Comparison of ENCODE assay signal across 22 mouse cellular contexts in genomic region chr13:41807815-41808214, GRCm38 (mm10). TPM values are rescaled to one million over a fixed set of nuclear protein-coding genes. Genes with fewer than 3 reads are reported as not detected.
DNase-seq lines count a peak whose midpoint lies in the region; ATAC-seq and TF ChIP-seq lines count a peak whose summit lies in the region.
"Had no signal": no experiment of that assay in that cellular context is flagged by ENCODE, and none has a peak within 500 bp of the region (broad histone marks: within the 10 kb centered on the region; RNA-seq: fewer than 3 reads in every experiment).

No protein-coding gene starts in this region.

- no peak overlapping the region for H3K9ac ChIP-seq in embryonic facial prominence, embryonic 14.5 days (ENCODE audit: low read depth, low read length)
- H3K9ac ChIP-seq in forebrain, postnatal 0 days = no peak overlapping the region
- H3K9ac ChIP-seq: heart, embryonic 15.5 days had no signal

- peak overlapping the region; percentile 78 for H3K27ac ChIP-seq in layer of hippocampus, adult 2 months
- H3K27ac ChIP-seq in embryonic facial prominence, embryonic 14.5 days (replicated peaks; ENCODE audit: low read depth, low read length) = peak overlapping the region; percentile 31; the same call in 1 of the 2 replicates
- H3K27ac ChIP-seq in forebrain, postnatal 0 days (ENCODE audit: low read depth, low read length) = peak overlapping the region; percentile 62; the same call in 1 of the 2 replicates
- H3K27ac ChIP-seq: heart, embryonic 15.5 days had no signal

- no peaks in the 10 kb centered on the region for H3K9me3 ChIP-seq in embryonic facial prominence, embryonic 14.5 days (ENCODE audit: control insufficient read depth, low read length)
- no peaks in the 10 kb centered on the region for H3K9me3 ChIP-seq in forebrain, postnatal 0 days (ENCODE audit: low read length)
- H3K9me3 ChIP-seq: heart, embryonic 15.5 days had no signal

- no peaks in the 10 kb centered on the region for H3K4me1 ChIP-seq in embryonic facial prominence, embryonic 14.5 days (ENCODE audit: control insufficient read depth, insufficient read depth, low read length)
- no peaks in the 10 kb centered on the region for H3K4me1 ChIP-seq in forebrain, postnatal 0 days (ENCODE audit: insufficient read depth)

- TF ChIP-seq CTCF in layer of hippocampus, adult 2 months (conservative IDR thresholded peaks at IDR 0.05) = no peak
- TF ChIP-seq CTCF in forebrain, postnatal 0 days (IDR thresholded peaks at IDR 0.05; ENCODE audit: low read depth) = no peak

- no peaks in the 10 kb centered on the region for H3K36me3 ChIP-seq in embryonic facial prominence, embryonic 14.5 days (ENCODE audit: control insufficient read depth, insufficient read depth, low read length)
- no peaks in the 10 kb centered on the region for H3K36me3 ChIP-seq in forebrain, postnatal 0 days (ENCODE audit: insufficient read depth)
- H3K36me3 ChIP-seq: heart, embryonic 15.5 days had no signal

- no peak for DNase-seq in frontal cortex, postnatal 10 days (ENCODE audit: low spot score in 2 of 2)
- DNase-seq in layer of hippocampus, adult 2 months (ENCODE audit: low spot score in 2 of 2) = no peak
- DNase-seq in layer of hippocampus, postnatal 25 days (ENCODE audit: extremely low spot score in 1 of 2, low spot score in 1 of 2) = no peak
- peak; percentile 33 for DNase-seq in embryonic facial prominence, embryonic 14.5 days (ENCODE audit: low spot score)
- DNase-seq in forebrain, postnatal 0 days = peak; percentile 42
- DNase-seq in testis, postnatal 14 days (ENCODE audit: low spot score) = no peak
- DNase-seq in thymus, postnatal 0 days (ENCODE audit: low spot score) = no peak
- DNase-seq: adrenal gland, adult 8-10 months; cerebellum, postnatal 10 days; embryo, embryonic 11 days; gastrocnemius, postnatal 36 days; kidney, adult 9 months; layer of hippocampus, postnatal 36 days; left cerebral cortex, postnatal 4 days; lung, adult 18-20 months; right cerebral cortex, postnatal 14 days; thymus, postnatal 25 days had no signal

- H3K4me3 ChIP-seq in layer of hippocampus, adult 2 months = no peak overlapping the region
- no peak overlapping the region for H3K4me3 ChIP-seq in embryonic facial prominence, embryonic 14.5 days (ENCODE audit: low read depth, low read length)
- H3K4me3 ChIP-seq in forebrain, postnatal 0 days (ENCODE audit: low read depth, low read length) = no peak overlapping the region
- H3K4me3 ChIP-seq: heart, embryonic 15.5 days had no signal

- ATAC-seq in frontal cortex, adult (ENCODE audit: low TSS enrichment) = peak; percentile 74
- ATAC-seq in embryonic facial prominence, embryonic 14.5 days (ENCODE audit: low read depth) = no peak
- ATAC-seq in forebrain, postnatal 0 days = peak; percentile 47
- ATAC-seq: inflammation-experienced regulatory T-cells, adult 6 months had no signal

- 50% methylated on average over 4 of the region's 4 CpGs for WGBS in embryonic facial prominence, embryonic 14.5 days
- 9% methylated on average over 4 of the region's 4 CpGs for WGBS in forebrain, postnatal 0 days

- H3K27me3 ChIP-seq in embryonic facial prominence, embryonic 14.5 days (replicated peaks; ENCODE audit: control insufficient read depth, insufficient read depth, low read length) = no peaks in the 10 kb centered on the region
- no peaks in the 10 kb centered on the region; the same call in 1 of the 2 replicates for H3K27me3 ChIP-seq in forebrain, postnatal 0 days (ENCODE audit: insufficient read depth, low read length)
- H3K27me3 ChIP-seq: CH12.LX; heart, embryonic 15.5 days had no signal

- H3K4me2 ChIP-seq in embryonic facial prominence, embryonic 14.5 days (ENCODE audit: low read depth, low read length) = no peak overlapping the region
- H3K4me2 ChIP-seq in forebrain, postnatal 0 days (ENCODE audit: low read depth) = no peak overlapping the region
- H3K4me2 ChIP-seq: heart, embryonic 15.5 days had no signal

RNA-seq across cellular contexts. Expression of gene Adtrp, which starts 39.7 kb away (rescaled TPM):
- total RNA-seq in layer of hippocampus, adult 2 months (2021) = not detected
- under 1 TPM in 1 of 2 experiments, not detected in 1; 0.52 TPM for total RNA-seq in layer of hippocampus, postnatal 25 days (2021)
- 3.1 and 3.3 TPM in 2 replicates for polyA plus RNA-seq in embryonic facial prominence, embryonic 14.5 days (2014; fragmentation: Nextera tagmentation; extraction: Ambion mirVana)
- not detected in 2 replicates for total RNA-seq in forebrain, postnatal 0 days (2014; rRNA removed)
- polyA plus RNA-seq in forebrain, postnatal 0 days (2015; fragmentation: Nextera tagmentation; extraction: Ambion mirVana) = 0.19 TPM in 1 of 2 replicates, not detected in the other
- polyA plus RNA-seq in thymus, postnatal 0 days (2015; fragmentation: Nextera tagmentation; extraction: Ambion mirVana) = 0.37 and 0.64 TPM in 2 replicates
- total RNA-seq: left cerebral cortex, postnatal 4 days had no signal
- polyA plus RNA-seq: inflammation-experienced regulatory T-cells, adult 6 months; neural tube, embryonic 11.5 days had no signal

Comparison
In these comparisons a context has a peak if more than half of its experiments do, and no peak if none do; other contexts are left out.
1. DNase-seq: peak in embryonic facial prominence, embryonic 14.5 days (single experiment) and forebrain, postnatal 0 days (single experiment); none in frontal cortex, postnatal 10 days (0 of 2), layer of hippocampus, adult 2 months (0 of 2), layer of hippocampus, postnatal 25 days (0 of 2), testis, postnatal 14 days (single experiment) and thymus, postnatal 0 days (single experiment).
2. Peak in every context shown above with its lines, with median percentiles within 50 percentile points of each other: H3K27ac ChIP-seq.